Mouse (Mus musculus) midbrain, postnatal 0 days (tissue): Measurements from ENCODE around the gene Nmnat3. TPM values are rescaled to one million over a fixed set of nuclear protein-coding genes. Genes with fewer than 3 reads are reported as not detected.
A peak's percentile ranks its signal among the peaks of the same experiment; 100 is the strongest.

Source experiments
- ATAC-seq: fragments of 200-750 bp; cut with Nextera tagmentation; 2 replicates; pipeline ENCODE4 v1.8.0; 2017; ENCODE audit warnings: moderate number of reproducible peaks, mild to moderate bottlenecking, moderate TSS enrichment, moderate library complexity; ENCODE audit not compliant: low FRiP score
- DNase-seq: peaks from one replicate; pipeline ENCODE4 v3.0.0-alpha.2; 2015; ENCODE audit warnings: low spot score
- H3K27ac ChIP-seq: fragments of 300-500 bp; sonication (generic); 2 replicates; pipeline ENCODE4 v1.5.1; 2014; ENCODE audit warnings: low read depth, mild to moderate bottlenecking, low read length, mixed read lengths
- H3K27me3 ChIP-seq: fragments of 300-500 bp; sonication (generic); 2 replicates; pipeline ENCODE4 v1.6.1; 2014; ENCODE audit warnings: low read length, control low read depth, mixed read lengths; ENCODE audit not compliant: insufficient read depth
- H3K36me3 ChIP-seq: fragments of 300-500 bp; sonication (generic); 2 replicates; pipeline ENCODE4 v1.6.1; 2014; ENCODE audit warnings: low read length, control low read depth, mixed read lengths; ENCODE audit not compliant: insufficient read depth
- H3K4me1 ChIP-seq: fragments of 300-500 bp; sonication (generic); 2 replicates; pipeline ENCODE4 v1.6.1; 2014; ENCODE audit warnings: mild to moderate bottlenecking, control low read depth, antibody characterized with exemption, low read length, mixed read lengths; ENCODE audit not compliant: insufficient read depth
- H3K4me2 ChIP-seq: fragments of 300-500 bp; sonication (generic); 2 replicates; pipeline ENCODE4 v1.6.1; 2014; ENCODE audit warnings: low read depth, mild to moderate bottlenecking, low read length, mixed read lengths; ENCODE audit not compliant: poor library complexity, severe bottlenecking
- H3K4me3 ChIP-seq: fragments of 300-500 bp; sonication (generic); 2 replicates; pipeline ENCODE4 v1.5.1; 2014; ENCODE audit warnings: low read depth, mild to moderate bottlenecking, low read length, moderate library complexity
- H3K9ac ChIP-seq: fragments of 300-500 bp; sonication (generic); replicated peaks from 2 replicates; pipeline ENCODE4 v1.6.1; 2014; ENCODE audit warnings: mild to moderate bottlenecking, low read length, moderate library complexity, mixed read lengths; ENCODE audit not compliant: poor library complexity, severe bottlenecking
- H3K9me3 ChIP-seq: fragments of 300-500 bp; sonication (generic); 2 replicates; pipeline ENCODE4 v1.6.1; 2016; ENCODE audit warnings: low read length, control low read depth
- CTCF ChIP-seq: IDR thresholded peaks from 2 replicates; pipeline ENCODE4 v1.5.1; 2016; ENCODE audit warnings: antibody characterized with exemption, mild to moderate bottlenecking
- WGBS: fragments of 180-500 bp; shearing (Covaris S2); extraction: QIAGEN DNeasy Blood & Tissue Kit; methylation state at CpG from one replicate; pipeline ENCODE4 v1.1.7; 2014; 5-methylcytosine and 5-hydroxymethylcytosine counted together
- polyA plus RNA-seq: library from polyadenylated mRNA; unstranded; fragments of >200 nt; fragmentation: Nextera tagmentation; extraction: Ambion mirVana; gene quantifications from 2 replicates; pipeline ENCODE4 v1.2.1, GENCODE M21; 2015
- total RNA-seq: library from RNA; depleted of rRNA; stranded (reverse); fragments of >200 nt; gene quantifications from 2 replicates; pipeline ENCODE4 v1.2.3, GENCODE M21; 2014

Nmnat3 gene
- total and polyA plus RNA-seq, 2 experiments from 2014 or later = 0.88 to 1.0 TPM

DNA sequence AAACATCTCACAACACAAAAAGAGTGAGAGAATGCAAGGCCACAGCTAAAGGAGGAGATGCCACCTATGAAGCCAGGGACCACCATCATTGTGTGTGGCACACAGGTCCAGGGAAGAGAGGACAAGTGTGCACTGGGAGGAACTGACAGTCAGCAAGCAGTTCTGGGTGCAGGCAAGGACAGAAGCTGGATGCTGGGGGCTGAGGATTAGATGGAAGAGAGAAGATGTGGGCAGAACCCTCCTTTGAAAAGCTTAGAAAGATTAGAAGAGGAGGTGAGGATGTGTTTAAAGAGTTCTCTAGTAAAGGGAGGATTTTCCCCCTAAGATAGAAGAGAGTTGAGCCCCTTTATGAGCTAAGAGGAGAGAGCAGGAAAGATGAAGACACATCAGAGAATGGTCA is 2.4 kb downstream of the Nmnat3 start:
- Histone ChIP-seq H3K4me2 (no peak overlapping the region), H3K9me3 (no peaks in the 10 kb centered on the region), H3K9ac (no peak overlapping the region), H3K36me3 (no peaks in the 10 kb centered on the region), H3K4me1 (no peaks in the 10 kb centered on the region), H3K4me3 (no peak overlapping the region), H3K27me3 (no peaks in the 10 kb centered on the region), H3K27ac (no peak overlapping the region)
- ATAC-seq (no peak), DNase-seq (no peak)
- no peak for TF ChIP-seq CTCF

DNA sequence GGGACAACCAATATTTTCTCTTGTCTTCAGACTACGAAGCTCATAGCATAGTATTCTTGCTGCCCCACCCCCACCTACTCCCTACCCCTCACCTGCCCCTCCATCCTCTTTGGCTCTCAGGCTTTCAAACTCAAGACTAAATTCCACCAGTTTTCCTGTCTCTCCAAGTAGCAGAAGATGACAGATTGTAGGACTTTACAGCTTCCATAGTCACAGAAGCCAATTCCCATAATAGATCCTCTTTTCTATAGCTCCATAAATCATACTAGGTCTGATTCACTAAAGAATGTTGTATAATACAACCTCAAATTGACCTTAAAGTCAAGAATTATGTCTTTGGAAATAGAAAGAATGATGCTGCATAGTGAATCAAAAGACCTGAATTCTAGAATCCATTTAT is 3.4 kb downstream of the Nmnat3 start:
- Histone ChIP-seq H3K4me2 (no peak overlapping the region), H3K27ac (no peak overlapping the region), H3K36me3 (no peaks in the 10 kb centered on the region), H3K4me3 (no peak overlapping the region), H3K4me1 (no peaks in the 10 kb centered on the region), H3K9me3 (no peaks in the 10 kb centered on the region), H3K27me3 (no peaks in the 10 kb centered on the region), H3K9ac (no peak overlapping the region)
- DNase-seq (no peak), ATAC-seq (no peak)
- TF ChIP-seq CTCF = no peak
- WGBS = 96% methylated on average over 1 of the region's 1 CpGs

DNA sequence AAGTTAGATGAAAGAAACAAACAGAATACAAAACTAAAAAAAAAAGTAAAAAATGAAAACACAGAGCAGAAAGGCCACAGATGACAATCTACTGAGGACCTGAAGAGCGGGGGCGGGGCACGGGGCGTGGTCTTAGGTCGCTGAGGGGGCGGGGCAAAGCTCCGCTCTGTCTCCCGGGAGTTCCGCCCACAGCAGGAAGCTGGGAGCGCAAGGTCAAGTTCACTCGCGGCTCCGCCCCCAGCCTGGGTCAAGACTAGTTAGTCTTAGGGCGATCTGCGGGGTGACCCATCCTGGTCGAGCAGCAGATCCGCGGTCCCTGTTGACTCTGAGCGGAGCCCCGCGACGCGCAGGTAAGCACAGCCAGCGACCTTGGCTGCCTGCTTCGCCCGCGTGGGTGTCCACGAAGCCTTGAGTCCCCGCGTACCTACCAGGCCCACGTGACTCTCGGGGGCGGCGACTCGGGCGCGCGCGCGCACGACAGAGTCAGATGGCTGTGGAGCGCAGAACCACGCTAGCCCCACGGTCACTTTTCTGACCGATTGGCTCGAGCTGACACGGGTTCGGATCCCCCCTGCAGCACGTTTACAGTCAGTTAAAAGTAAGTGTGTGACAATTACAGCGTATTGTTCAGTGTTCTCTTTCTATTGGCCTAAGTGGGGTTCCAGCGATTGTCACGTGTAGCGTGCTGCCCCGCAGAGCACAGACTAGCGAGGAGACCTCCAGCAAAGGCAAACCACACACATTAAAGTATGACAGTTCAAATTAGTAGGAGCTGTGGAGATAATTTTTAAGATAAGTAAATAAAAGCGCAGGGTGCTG is 9.4 kb downstream of the Nmnat3 start:
- Histone ChIP-seq H3K27me3 (no peaks in the 10 kb centered on the region), H3K27ac (no peak overlapping the region; the same call in 1 of the 2 replicates), H3K4me3 (peak overlapping the region; percentile 45), H3K9me3 (no peaks in the 10 kb centered on the region), H3K4me2 (peak overlapping the region; percentile 86), H3K9ac (peak overlapping the region; percentile 44), H3K36me3 (no peaks in the 10 kb centered on the region), H3K4me1 (peaks cover 3% of the 10 kb centered on the region; the same call in 1 of the 2 replicates)
- no peak for TF ChIP-seq CTCF
- DNase-seq (peak; percentile 69), ATAC-seq (peak; percentile 78)
- 2% methylated on average over 56 of the region's 56 CpGs for WGBS

DNA sequence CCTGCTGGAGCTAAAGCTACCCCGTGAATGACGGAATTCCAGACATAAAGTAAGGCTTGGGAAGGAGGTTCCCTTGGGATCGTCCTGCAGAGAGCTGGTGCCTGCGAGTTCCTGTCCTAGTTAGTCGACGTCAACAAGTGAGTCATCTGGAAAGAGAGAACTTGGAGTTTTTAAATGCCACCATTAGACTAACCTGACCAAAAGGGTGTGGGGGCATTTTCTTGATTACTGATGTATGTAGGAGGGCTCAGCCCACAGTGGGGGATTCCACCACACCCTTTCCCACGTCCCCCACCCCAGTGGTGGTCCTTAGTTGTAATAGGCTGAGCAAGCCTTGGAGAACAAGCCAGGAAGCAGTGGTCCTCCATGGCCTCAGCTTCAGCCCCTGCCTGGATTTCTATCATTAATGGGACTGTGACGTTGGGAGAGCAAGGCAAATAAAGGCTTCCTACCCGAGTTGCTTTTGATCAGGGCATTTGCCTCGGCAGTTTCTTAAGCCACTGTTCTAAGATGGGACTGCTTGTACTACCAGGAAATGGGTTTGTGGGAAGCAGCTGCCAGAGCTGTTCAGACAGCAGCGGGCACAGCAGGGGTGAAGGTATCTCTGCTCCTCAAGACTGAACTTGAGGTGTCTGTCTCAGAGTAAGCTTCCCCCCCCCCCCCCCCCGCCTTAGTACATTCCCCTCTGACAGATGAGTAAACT is 10.2 kb downstream of the Nmnat3 start:
- ATAC-seq (peak; percentile 24; the same call in 1 of the 2 replicates), DNase-seq (no peak)
- Histone ChIP-seq H3K9me3 (no peaks in the 10 kb centered on the region), H3K36me3 (no peaks in the 10 kb centered on the region), H3K4me1 (peaks cover 3% of the 10 kb centered on the region; the same call in 1 of the 2 replicates), H3K27ac (no peak overlapping the region), H3K27me3 (no peaks in the 10 kb centered on the region), H3K4me3 (peak overlapping the region; percentile 45), H3K4me2 (peak overlapping the region; percentile 86), H3K9ac (peak overlapping the region; percentile 44)
- 16% methylated on average over 12 of the region's 12 CpGs for WGBS
- TF ChIP-seq CTCF = no peak

DNA sequence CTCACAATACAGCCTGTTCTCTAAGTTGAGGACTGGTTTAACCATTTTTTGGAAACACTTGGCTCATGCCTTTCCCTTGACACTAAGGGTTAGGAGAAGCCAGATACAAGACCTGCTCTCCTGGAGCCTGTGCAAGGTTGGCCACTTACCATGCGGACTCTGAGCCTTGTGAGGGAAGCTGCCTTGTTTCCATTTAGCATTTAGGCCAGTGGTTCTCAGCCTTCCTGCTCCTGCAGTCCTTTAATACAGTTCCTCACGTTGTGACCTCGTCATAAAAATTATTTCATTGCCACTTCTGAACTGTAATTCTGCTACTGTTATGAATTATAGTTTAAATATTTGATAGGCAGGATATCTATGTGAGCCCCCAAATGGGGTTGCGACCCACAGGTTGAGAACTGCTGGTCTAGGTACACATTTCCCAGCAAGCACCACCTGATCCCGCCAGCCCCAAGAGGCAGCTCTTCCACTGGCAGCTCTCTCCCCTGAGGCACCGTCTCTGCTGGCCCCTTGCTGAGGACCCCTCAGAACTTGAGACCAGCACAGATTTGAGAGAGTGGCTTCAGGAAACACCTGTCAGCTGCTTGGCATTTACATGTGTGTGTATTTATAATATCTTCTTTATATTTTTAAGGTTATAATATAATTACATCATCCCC is 10.8 kb downstream of the Nmnat3 start:
- TF ChIP-seq CTCF = no peak
- 73% methylated on average over 6 of the region's 6 CpGs for WGBS
- Histone ChIP-seq H3K9ac (no peak overlapping the region), H3K4me3 (no peak overlapping the region), H3K27me3 (no peaks in the 10 kb centered on the region), H3K4me2 (no peak overlapping the region), H3K27ac (no peak overlapping the region), H3K4me1 (peaks cover 3% of the 10 kb centered on the region; the same call in 1 of the 2 replicates), H3K9me3 (no peaks in the 10 kb centered on the region), H3K36me3 (no peaks in the 10 kb centered on the region)
- no peak for DNase-seq
- ATAC-seq = no peak
